Comparison of ENCODE assay signal across 8 mouse cellular contexts in the genomic region with DNA sequence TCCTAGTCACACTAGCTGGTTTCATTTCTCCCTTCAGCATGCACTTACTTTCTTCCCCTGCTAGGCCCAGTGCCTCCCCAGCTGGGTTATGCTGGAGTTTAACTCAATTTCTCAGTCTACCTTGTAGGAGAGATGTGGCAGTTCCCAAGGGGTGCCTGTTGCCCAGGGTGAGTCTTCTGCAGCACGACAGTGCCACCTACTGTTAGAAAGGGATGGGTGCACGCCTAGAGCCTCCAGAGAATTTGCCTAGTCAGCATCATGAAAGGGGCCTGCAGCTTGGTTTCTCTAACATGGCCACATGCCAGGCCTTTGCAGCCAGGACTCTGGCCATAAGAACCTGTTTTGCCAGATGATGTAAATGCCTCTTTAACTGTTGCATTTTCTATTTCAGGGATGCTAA. TPM values are rescaled to one million over a fixed set of nuclear protein-coding genes. Genes with fewer than 3 reads are reported as not detected.
DNase-seq lines count a peak whose midpoint lies in the region; ATAC-seq lines count a peak whose summit lies in the region.

No protein-coding gene starts in this region.

- H3K9ac ChIP-seq in hindbrain, embryonic 14.5 days = no peak overlapping the region

- no peak overlapping the region for H3K4me2 ChIP-seq in hindbrain, embryonic 14.5 days (replicated peaks)

- no peaks in the 10 kb centered on the region for H3K4me1 ChIP-seq in hindbrain, embryonic 14.5 days (replicated peaks; ENCODE audit: control insufficient read depth, insufficient read depth, low read length)

- peak; percentile 81 for DNase-seq in R1 (ENCODE audit: low read depth, low spot score)
- DNase-seq in cerebellum, postnatal 25 days = peak; percentile 89
- peak; percentile 77 to 81 for DNase-seq in frontal cortex, postnatal 25 days (ENCODE audit: low spot score in 2 of 2)
- peak; percentile 83 for DNase-seq in hindbrain, embryonic 14.5 days (ENCODE audit: low spot score)
- DNase-seq in layer of hippocampus, postnatal 25 days (ENCODE audit: extremely low spot score in 1 of 2, low spot score in 1 of 2) = peak; percentile 74 to 84
- DNase-seq in lung, postnatal 14 days = peak; percentile 78
- DNase-seq in retina, postnatal 1 day = peak; percentile 90
- DNase-seq in urinary bladder, adult 18-20 months (ENCODE audit: low spot score in 2 of 2) = peak; percentile 71 to 74

- no peak overlapping the region for H3K4me3 ChIP-seq in hindbrain, embryonic 14.5 days (replicated peaks; ENCODE audit: low read length)

- peak; percentile 92 for ATAC-seq in hindbrain, embryonic 14.5 days (ENCODE audit: low FRiP score)

- no peak overlapping the region for H3K27ac ChIP-seq in hindbrain, embryonic 14.5 days

- 0% methylated on average over 2 of the region's 2 CpGs for WGBS in hindbrain, embryonic 14.5 days

- H3K36me3 ChIP-seq in hindbrain, embryonic 14.5 days (replicated peaks; ENCODE audit: control insufficient read depth, insufficient read depth) = no peaks in the 10 kb centered on the region

- H3K9me3 ChIP-seq in hindbrain, embryonic 14.5 days (ENCODE audit: control insufficient read depth, low read length) = no peaks in the 10 kb centered on the region

- no peaks in the 10 kb centered on the region for H3K27me3 ChIP-seq in hindbrain, embryonic 14.5 days (ENCODE audit: control insufficient read depth, insufficient read depth, low read length)

RNA-seq across cellular contexts. Expression of a gene that starts 57.8 kb away (rescaled TPM):
- polyA plus RNA-seq in hindbrain, embryonic 14.5 days (2014; fragmentation: Nextera tagmentation; extraction: Ambion mirVana) = 8.8 and 11.2 TPM in 2 replicates
- total RNA-seq in layer of hippocampus, postnatal 25 days (2021) = 10 to 100 TPM in 1 of 2 experiments, 1 to 10 TPM in 1; 8.1 to 10.1 TPM
